Mouse (Mus musculus) urinary bladder, adult 2 months (tissue): ENCODE measurements around the gene Jup. TPM values are rescaled to one million over a fixed set of nuclear protein-coding genes. Genes with fewer than 3 reads are reported as not detected.

Source experiments
- DNase-seq: peaks from one replicate; pipeline ENCODE4 v3.0.0; 2022; ENCODE audit warnings: low spot score
- polyA plus RNA-seq: library from polyadenylated mRNA; depleted of rRNA; stranded (reverse); fragments of >200 nt; gene quantifications from 2 replicates; pipeline ENCODE4 v1.2.3, GENCODE M21; 2012; rRNA removed

Jup gene
- polyA plus RNA-seq, 1 experiment, result 92.4 TPM

- DNase-seq, result peak; percentile 88
Observed at GRCm38 (mm10) chr11:100320172-100320630, 77.4 kb downstream of the Jup start.

- DNase-seq, result peak; percentile 98
Observed at GRCm38 (mm10) chr11:100319492-100320171, 77.9 kb downstream of the Jup start, which contains the start of gene Eif1. Gene Eif1 (plus strand): TSS chr11:100319885.

Other genes starting within 250 kb of the Jup start
- 814 and 933 TPM in 2 replicates for gene Krt19, start 249.1 kb downstream of the Jup start, polyA plus RNA-seq
- not detected in 2 replicates for gene Krt9, start 204.5 kb downstream of the Jup start, polyA plus RNA-seq
- gene Krt14, start 190.2 kb downstream of the Jup start, polyA plus RNA-seq, result 0.91 and 1.7 TPM in 2 replicates
- not detected in 2 replicates for gene Krt16, start 148.9 kb downstream of the Jup start, polyA plus RNA-seq
- 0.44 and 0.61 TPM in 2 replicates for gene Krt17, start 136.7 kb downstream of the Jup start, polyA plus RNA-seq
- gene Krt42, start 127.9 kb downstream of the Jup start, polyA plus RNA-seq, result not detected in 2 replicates
- 510 and 627 TPM in 2 replicates for gene Eif1, start 77.9 kb downstream of the Jup start, polyA plus RNA-seq
- gene Gast, start 63.4 kb downstream of the Jup start, polyA plus RNA-seq, result not detected in 2 replicates
- gene Hap1, start 41.6 kb downstream of the Jup start, polyA plus RNA-seq, result 3.6 and 4.3 TPM in 2 replicates
- gene P3h4, start 17.1 kb upstream of the Jup start, polyA plus RNA-seq, result 53.4 and 56.2 TPM in 2 replicates
- gene Fkbp10, start 17.9 kb upstream of the Jup start, polyA plus RNA-seq, result 84.6 and 90.5 TPM in 2 replicates
- gene Nt5c3b, start 44.0 kb upstream of the Jup start, polyA plus RNA-seq, result 128 and 134 TPM in 2 replicates
- gene Klhl10, start 44.2 kb upstream of the Jup start, polyA plus RNA-seq, result 1.3 and 1.4 TPM in 2 replicates
- 12.2 and 13.2 TPM in 2 replicates for gene Klhl11, start 75.0 kb upstream of the Jup start, polyA plus RNA-seq
- 83.9 and 93.7 TPM in 2 replicates for gene Acly, start 130.2 kb upstream of the Jup start, polyA plus RNA-seq
- gene Ttc25, start 147.8 kb upstream of the Jup start, polyA plus RNA-seq, result 0.26 and 0.60 TPM in 2 replicates
- 34.9 and 36.0 TPM in 2 replicates for gene Cnp, start 177.1 kb upstream of the Jup start, polyA plus RNA-seq
- gene Nkiras2, start 221.5 kb upstream of the Jup start, polyA plus RNA-seq, result 54.8 and 55.4 TPM in 2 replicates
- gene Dnajc7, start 222.4 kb upstream of the Jup start, polyA plus RNA-seq, result 118 and 123 TPM in 2 replicates